Mouse (Mus musculus) heart, postnatal 36 days (tissue): ENCODE measurements around the gene Ccdc28a. TPM values are rescaled to one million over a fixed set of nuclear protein-coding genes. Genes with fewer than 3 reads are reported as not detected.

Experiments
- DNase-seq, 2 experiments: peaks; one replicate each; pipeline ENCODE4 v3.0.0; 2021 to 2022
- intact Hi-C: fragments of 180-260 bp; cut with DNase I; formaldehyde crosslinking; loops from one replicate; pipeline ENCODE4 v1.15.1; 2025
- total RNA-seq, 2 experiments: library from RNA; stranded (reverse); gene quantifications; 2 replicates each; pipeline ENCODE4 v1.2.3; 2021

Ccdc28a gene
- total RNA-seq, 2 experiments from 2014 or later, result 15.0 to 16.1 TPM

- peak; percentile 78 to 79 for DNase-seq
- intact Hi-C loops, result loop anchor here (1.0 to 5.0 kb wide), 4 partner anchors 90 to 465 kb away; partner anchors contain the start of gene Reps1
These were observed 37.4 kb downstream of the Ccdc28a start for GRCm38 (mm10) chr10:18197206-18197979.

GRCm38 (mm10) chr10:18194737-18195141, 40.1 kb downstream of the Ccdc28a start:
- intact Hi-C loops, result loop anchor here (5.0 kb wide), 1 partner anchor 87 kb away; no protein-coding TSS in a partner anchor
- DNase-seq, result no peak

- intact Hi-C loops, result no loop called here
- DNase-seq, result no peak
These were observed 40.6 kb downstream of the Ccdc28a start for GRCm38 (mm10) chr10:18194156-18194555.

GRCm38 (mm10) chr10:18193221-18193620, 41.6 kb downstream of the Ccdc28a start:
- intact Hi-C loops, result no loop called here
- DNase-seq, result no peak

GRCm38 (mm10) chr10:18191706-18192105, 43.1 kb downstream of the Ccdc28a start:
- intact Hi-C loops, result no loop called here
- DNase-seq, result no peak

DNA sequence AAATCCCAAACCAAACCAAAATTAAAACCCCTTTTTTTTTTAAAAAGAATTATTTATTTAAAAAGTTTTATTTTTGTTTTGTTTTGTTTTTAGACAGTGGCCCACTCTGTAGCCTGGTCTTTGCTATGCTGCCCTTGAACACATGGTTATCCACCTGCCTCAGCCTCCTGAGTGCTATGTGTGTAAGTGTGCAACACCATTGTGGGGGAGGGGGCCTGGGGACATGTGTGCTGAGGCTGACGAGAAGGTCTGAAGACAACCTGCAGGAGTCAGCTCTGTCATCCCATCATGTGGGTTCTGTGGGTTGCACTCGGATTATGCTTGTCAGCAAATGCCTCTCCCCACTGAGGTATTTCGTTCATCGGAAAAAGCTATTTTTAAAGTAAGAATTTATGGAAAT, 45.3 kb downstream of the Ccdc28a start:
- intact Hi-C loops, result no loop called here
- no peak for DNase-seq

DNA sequence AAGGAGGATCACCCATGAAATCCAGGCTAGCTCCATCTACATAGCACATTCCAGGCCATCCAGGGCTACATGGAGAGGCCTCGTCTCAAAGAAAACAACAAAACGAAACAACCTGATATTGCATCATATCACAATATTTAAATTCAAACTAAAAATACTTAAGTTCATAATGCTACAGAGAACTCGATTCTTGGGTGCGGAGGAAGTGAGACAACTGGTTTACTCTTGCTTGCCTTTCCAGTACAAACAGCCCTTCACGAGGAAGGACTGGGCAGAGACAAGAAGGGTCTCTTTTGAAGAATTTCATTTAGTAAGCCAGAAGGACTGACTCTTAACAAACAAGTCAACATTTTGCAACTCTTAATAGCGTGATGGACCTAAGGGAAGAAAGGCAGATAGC, 46.2 kb downstream of the Ccdc28a start:
- intact Hi-C loops, result no loop called here
- DNase-seq, result no peak

DNA sequence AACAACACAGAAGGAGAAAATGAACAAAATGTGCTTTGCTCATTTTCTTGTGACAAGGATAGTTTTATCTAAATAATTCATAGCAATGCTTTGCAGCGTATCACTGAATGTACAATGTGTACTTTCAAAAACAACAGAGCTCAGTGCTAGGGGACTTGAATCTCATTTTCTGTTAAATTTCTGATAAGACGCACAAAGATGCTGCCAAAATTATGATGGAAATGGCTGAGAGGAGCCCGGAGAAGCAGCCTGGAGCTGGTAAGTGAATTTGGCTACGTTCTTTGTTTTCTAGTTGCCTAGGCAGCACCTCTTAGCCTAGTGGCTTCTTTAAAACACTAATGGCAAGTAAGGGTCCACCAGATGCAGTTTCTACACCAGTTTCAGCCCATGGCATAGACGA, 52.6 kb downstream of the Ccdc28a start:
- peak in 1 of 2 experiments; percentile 6 for DNase-seq

GRCm38 (mm10) chr10:18177304-18177703, 57.5 kb downstream of the Ccdc28a start:
- intact Hi-C loops, result no loop called here
- DNase-seq, result no peak

More for the DNA sequence above, 52.6 kb downstream of the Ccdc28a start:
- intact Hi-C loops, result no loop called here

DNA sequence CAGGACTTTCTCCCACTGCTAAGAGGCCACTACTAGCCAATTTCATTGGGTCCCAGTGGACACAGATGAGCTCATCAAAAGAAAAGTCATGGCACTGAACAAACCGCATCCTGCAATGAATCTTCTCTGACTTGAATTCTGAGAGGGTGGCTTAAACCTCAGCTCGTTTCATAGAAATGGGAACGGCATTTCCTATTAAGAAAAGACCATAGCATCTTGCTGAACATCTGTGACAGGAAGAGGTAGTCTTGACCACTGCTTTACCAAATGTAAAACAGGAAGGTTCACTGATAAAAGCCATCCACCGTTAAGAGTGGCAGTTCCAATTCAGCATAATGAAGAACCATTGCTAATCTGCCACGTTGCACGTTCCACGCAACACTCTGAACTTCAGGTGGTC, 58.1 kb downstream of the Ccdc28a start:
- no peak for DNase-seq
- intact Hi-C loops, result no loop called here

GRCm38 (mm10) chr10:18175087-18175486, 59.7 kb downstream of the Ccdc28a start:
- intact Hi-C loops, result no loop called here
- DNase-seq, result no peak

Other genes with a start within 250 kb of the Ccdc28a start
- 10 to 100 TPM; 26.2 to 30.7 TPM for gene Abracl, start 211.7 kb downstream of the Ccdc28a start, total RNA-seq
- 10 to 100 TPM; 27.6 to 30.5 TPM for gene Reps1, start 179.1 kb downstream of the Ccdc28a start, total RNA-seq
- not detected for gene Ect2l, start 24.1 kb downstream of the Ccdc28a start, total RNA-seq
- 10 to 100 TPM; 14.5 to 21.3 TPM for gene Nhsl1, start 84.0 kb upstream of the Ccdc28a start, total RNA-seq